Mouse (Mus musculus): ENCODE measurements around the gene Ece2. TPM values are rescaled to one million over a fixed set of nuclear protein-coding genes. Genes with fewer than 3 reads are reported as not detected.

Gene Ece2
- polyA plus RNA-seq, 1 experiment, result not detected

GRCm38 (mm10) chr16:20621191-20621990, 8.2 kb upstream of the Ece2 start, which contains the start of gene Camk2n2:
Gene Camk2n2, minus strand, starts transcription at chr16:20621287.
- no peaks in the 10 kb centered on the region for H3K36me3 ChIP-seq (ENCODE audit: control insufficient read depth)
- peaks cover 12% of the 10 kb centered on the region; the same call in 1 of the 2 replicates for H3K9me3 ChIP-seq (ENCODE audit: control insufficient read depth, low read length)
- H3K4me1 ChIP-seq (ENCODE audit: control insufficient read depth), result peaks cover 27% of the 10 kb centered on the region
- TF ChIP-seq GATA1 (IDR thresholded peaks at IDR 0.05; ENCODE audit: low read length) (no peak), TAL1 (IDR thresholded peaks at IDR 0.05; ENCODE audit: low read length) (no peak)
- H3K27me3 ChIP-seq (ENCODE audit: control insufficient read depth), result peaks cover 85% of the 10 kb centered on the region
- peak within 1 kb of the TSS; percentile 69 for H3K4me3 ChIP-seq (replicated peaks)

- H3K27me3 ChIP-seq (ENCODE audit: control insufficient read depth), result peaks cover 92% of the 10 kb centered on the region
- peak overlapping the region; percentile 69 for H3K4me3 ChIP-seq (replicated peaks)
- peaks cover 12% of the 10 kb centered on the region; the same call in 1 of the 2 replicates for H3K9me3 ChIP-seq (ENCODE audit: control insufficient read depth, low read length)
- no peak for TF ChIP-seq TAL1 (IDR thresholded peaks at IDR 0.05; ENCODE audit: low read length)
- TF ChIP-seq GATA1 (IDR thresholded peaks at IDR 0.05; ENCODE audit: low read length), result no peak
- H3K36me3 ChIP-seq (ENCODE audit: control insufficient read depth), result no peaks in the 10 kb centered on the region
- H3K4me1 ChIP-seq (ENCODE audit: control insufficient read depth), result peaks cover 27% of the 10 kb centered on the region
Measured at GRCm38 (mm10) chr16:20621991-20622685, 7.5 kb upstream of the Ece2 start.

GRCm38 (mm10) chr16:20623211-20623610, 6.4 kb upstream of the Ece2 start:
- Histone ChIP-seq H3K9me3 (ENCODE audit: control insufficient read depth, low read length) (peaks cover 12% of the 10 kb centered on the region; the same call in 1 of the 2 replicates), H3K4me3 (replicated peaks) (no peak overlapping the region), H3K27me3 (ENCODE audit: control insufficient read depth) (peaks cover 85% of the 10 kb centered on the region), H3K36me3 (ENCODE audit: control insufficient read depth) (no peaks in the 10 kb centered on the region), H3K4me1 (ENCODE audit: control insufficient read depth) (peaks cover 27% of the 10 kb centered on the region)
- TF ChIP-seq TAL1 (IDR thresholded peaks at IDR 0.05; ENCODE audit: low read length), result no peak
- no peak for TF ChIP-seq GATA1 (IDR thresholded peaks at IDR 0.05; ENCODE audit: low read length)

GRCm38 (mm10) chr16:20628871-20629391, 697 bp upstream of the Ece2 start:
- no peak overlapping the region for H3K4me3 ChIP-seq (replicated peaks)
- H3K9me3 ChIP-seq (ENCODE audit: control insufficient read depth, low read length), result no peaks in the 10 kb centered on the region; the same call in 1 of the 2 replicates
- TF ChIP-seq GATA1 (IDR thresholded peaks at IDR 0.05; ENCODE audit: low read length), result no peak
- TF ChIP-seq TAL1 (IDR thresholded peaks at IDR 0.05; ENCODE audit: low read length), result no peak
- peaks cover 64% of the 10 kb centered on the region for H3K27me3 ChIP-seq (ENCODE audit: control insufficient read depth)
- H3K4me1 ChIP-seq (ENCODE audit: control insufficient read depth), result peaks cover 3% of the 10 kb centered on the region; the same call in 1 of the 2 replicates
- no peaks in the 10 kb centered on the region for H3K36me3 ChIP-seq (ENCODE audit: control insufficient read depth)

GRCm38 (mm10) chr16:20637410-20637809, 7.8 kb downstream of the Ece2 start:
- no peaks in the 10 kb centered on the region for H3K36me3 ChIP-seq (ENCODE audit: control insufficient read depth)
- H3K27me3 ChIP-seq (ENCODE audit: control insufficient read depth), result peaks cover 17% of the 10 kb centered on the region
- TF ChIP-seq GATA1 (IDR thresholded peaks at IDR 0.05; ENCODE audit: low read length) (no peak), TAL1 (IDR thresholded peaks at IDR 0.05; ENCODE audit: low read length) (no peak)
- no peaks in the 10 kb centered on the region for H3K9me3 ChIP-seq (ENCODE audit: control insufficient read depth, low read length)
- H3K4me1 ChIP-seq (ENCODE audit: control insufficient read depth), result no peaks in the 10 kb centered on the region
- no peak overlapping the region for H3K4me3 ChIP-seq (replicated peaks)

- Histone ChIP-seq H3K4me1 (ENCODE audit: control insufficient read depth) (no peaks in the 10 kb centered on the region), H3K36me3 (ENCODE audit: control insufficient read depth) (no peaks in the 10 kb centered on the region), H3K27me3 (ENCODE audit: control insufficient read depth) (peaks cover 16% of the 10 kb centered on the region), H3K4me3 (replicated peaks) (no peak overlapping the region), H3K9me3 (ENCODE audit: control insufficient read depth, low read length) (no peaks in the 10 kb centered on the region)
- TF ChIP-seq TAL1 (IDR thresholded peaks at IDR 0.05; ENCODE audit: low read length) (no peak), GATA1 (IDR thresholded peaks at IDR 0.05; ENCODE audit: low read length) (no peak)
Measured at GRCm38 (mm10) chr16:20638367-20638766, 8.7 kb downstream of the Ece2 start.

GRCm38 (mm10) chr16:20642161-20642560, 12.5 kb downstream of the Ece2 start:
- peaks cover 8% of the 10 kb centered on the region for H3K4me1 ChIP-seq (ENCODE audit: control insufficient read depth)
- peaks cover 24% of the 10 kb centered on the region for H3K27me3 ChIP-seq (ENCODE audit: control insufficient read depth)
- TF ChIP-seq GATA1 (IDR thresholded peaks at IDR 0.05; ENCODE audit: low read length) (no peak), TAL1 (IDR thresholded peaks at IDR 0.05; ENCODE audit: low read length) (no peak)
- no peak overlapping the region for H3K4me3 ChIP-seq (replicated peaks)
- no peaks in the 10 kb centered on the region for H3K9me3 ChIP-seq (ENCODE audit: control insufficient read depth, low read length)
- H3K36me3 ChIP-seq (ENCODE audit: control insufficient read depth), result no peaks in the 10 kb centered on the region

GRCm38 (mm10) chr16:20643911-20644310, 14.3 kb downstream of the Ece2 start:
- H3K36me3 ChIP-seq (ENCODE audit: control insufficient read depth), result no peaks in the 10 kb centered on the region
- peaks cover 18% of the 10 kb centered on the region for H3K27me3 ChIP-seq (ENCODE audit: control insufficient read depth)
- no peaks in the 10 kb centered on the region for H3K9me3 ChIP-seq (ENCODE audit: control insufficient read depth, low read length)
- TF ChIP-seq GATA1 (IDR thresholded peaks at IDR 0.05; ENCODE audit: low read length), result no peak
- no peak for TF ChIP-seq TAL1 (IDR thresholded peaks at IDR 0.05; ENCODE audit: low read length)
- H3K4me1 ChIP-seq (ENCODE audit: control insufficient read depth), result peaks cover 8% of the 10 kb centered on the region
- H3K4me3 ChIP-seq (replicated peaks), result no peak overlapping the region

All from erythroblast, embryonic 14.5 days (primary cell).